In the genomic region with DNA sequence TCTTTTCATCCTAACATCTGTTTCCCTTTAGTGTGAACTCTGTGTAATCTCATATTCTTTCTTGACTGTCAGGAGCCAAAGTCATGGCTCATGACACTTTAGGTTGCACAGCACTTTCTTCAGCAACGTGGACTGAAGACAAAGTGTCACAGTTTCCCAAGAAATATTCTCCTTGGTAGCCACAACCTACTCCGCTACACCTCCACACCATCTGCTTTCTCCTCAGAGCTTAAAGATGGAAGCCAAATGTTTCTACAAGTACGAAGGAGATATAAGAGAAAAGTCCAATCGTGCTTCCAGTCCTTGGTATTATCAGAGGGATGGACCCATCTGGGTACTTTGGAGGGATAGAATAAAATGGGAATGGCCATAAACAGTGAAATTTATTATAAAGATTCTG, we compare ENCODE assay signal across 39 mouse cellular contexts. TPM values are rescaled to one million over a fixed set of nuclear protein-coding genes. Genes with fewer than 3 reads are reported as not detected.
DNase-seq lines count a peak whose midpoint lies in the region; ATAC-seq lines count a peak whose summit lies in the region.
"Had no signal": no experiment of that assay in that cellular context is flagged by ENCODE, and none has a peak within 500 bp of the region (broad histone marks: within the 10 kb centered on the region; RNA-seq: fewer than 3 reads in every experiment).

No protein-coding gene starts in this region.

- 64% methylated on average over 4 of the region's 4 CpGs for WGBS in embryonic facial prominence, embryonic 11.5 days
- WGBS in embryonic facial prominence, embryonic 10.5 days = 75% methylated on average over 4 of the region's 4 CpGs

- H3K4me1 ChIP-seq in embryonic facial prominence, embryonic 11.5 days (ENCODE audit: control insufficient read depth, insufficient read depth, low read length) = no peaks in the 10 kb centered on the region
- peaks cover 4% of the 10 kb centered on the region; the same call in 1 of the 2 replicates for H3K4me1 ChIP-seq in embryonic facial prominence, embryonic 10.5 days
- H3K4me1 ChIP-seq: hindbrain, embryonic 10.5 days; intestine, embryonic 15.5 days; liver, embryonic 12.5 days; megakaryocyte, embryonic 14.5 days; midbrain, embryonic 13.5 days; neural tube, embryonic 13.5 days had no signal

- no peak overlapping the region for H3K4me3 ChIP-seq in embryonic facial prominence, embryonic 11.5 days (ENCODE audit: low read depth, low read length)
- no peak overlapping the region for H3K4me3 ChIP-seq in embryonic facial prominence, embryonic 10.5 days
- H3K4me3 ChIP-seq: embryonic facial prominence, embryonic 12.5 days; hindbrain, embryonic 10.5 days; intestine, embryonic 15.5 days; liver, embryonic 12.5 days; megakaryocyte, embryonic 14.5 days; midbrain, embryonic 13.5 days; neural tube, embryonic 13.5 days had no signal

- intact Hi-C loops in left cerebral cortex, postnatal 4 days (cut with DNase I) = no loop called here

- ATAC-seq in embryonic facial prominence, embryonic 11.5 days (replicated peaks; ENCODE audit: insufficient number of reproducible peaks, low FRiP score, low TSS enrichment, low read depth) = no peak
- ATAC-seq: forebrain, embryonic 16.5 days; hindbrain, postnatal 0 days; intestine, embryonic 15.5 days; liver, embryonic 12.5 days; liver, postnatal 0 days; lung, postnatal 0 days; midbrain, embryonic 13.5 days; Patski had no signal

- no peaks in the 10 kb centered on the region for H3K36me3 ChIP-seq in embryonic facial prominence, embryonic 11.5 days (replicated peaks; ENCODE audit: control insufficient read depth, insufficient read depth, low read depth, low read length)
- H3K36me3 ChIP-seq in embryonic facial prominence, embryonic 10.5 days (replicated peaks) = no peaks in the 10 kb centered on the region
- H3K36me3 ChIP-seq: embryonic facial prominence, embryonic 12.5 days; hindbrain, embryonic 10.5 days; intestine, embryonic 15.5 days; liver, embryonic 12.5 days; midbrain, embryonic 13.5 days; neural tube, embryonic 13.5 days had no signal

- peak; percentile 61 for DNase-seq in embryonic facial prominence, embryonic 11.5 days (ENCODE audit: low spot score)
- no peak for DNase-seq in embryonic facial prominence, embryonic 10.5 days (ENCODE audit: low spot score)
- peak; percentile 31 to 41 for DNase-seq in left cerebral cortex, adult 18-20 months (ENCODE audit: low spot score in 2 of 2)
- no peak for DNase-seq in left cerebral cortex, postnatal 4 days
- DNase-seq in embryo, embryonic 11 days = peak; percentile 21
- peak; percentile 76 for DNase-seq in telencephalon, adult 2 months (ENCODE audit: low read depth, low spot score)
- DNase-seq in kidney, postnatal 14 days = no peak
- DNase-seq: adrenal gland, postnatal 10 days; cerebellum, adult 11 months; cerebellum, adult 9-10 months; cerebellum, postnatal 36 days; gastrocnemius, postnatal 10 days; heart, postnatal 14 days; kidney, adult 2 months; layer of hippocampus, postnatal 36 days; liver, postnatal 0 days; lung, postnatal 4 days; spleen, adult 18-20 months; thymus, adult 18-20 months; thymus, postnatal 25 days had no signal

- no peak overlapping the region for H3K9ac ChIP-seq in embryonic facial prominence, embryonic 11.5 days (replicated peaks; ENCODE audit: low read length)
- H3K9ac ChIP-seq: embryonic facial prominence, embryonic 12.5 days; intestine, embryonic 15.5 days; liver, embryonic 12.5 days; liver, postnatal 0 days; midbrain, embryonic 13.5 days; neural tube, embryonic 13.5 days had no signal

- H3K27me3 ChIP-seq in embryonic facial prominence, embryonic 11.5 days (ENCODE audit: control insufficient read depth, insufficient read depth, low read length) = no peaks in the 10 kb centered on the region
- no peaks in the 10 kb centered on the region for H3K27me3 ChIP-seq in embryonic facial prominence, embryonic 10.5 days (replicated peaks; ENCODE audit: low read depth, poor library complexity, severe bottlenecking)
- H3K27me3 ChIP-seq: embryonic facial prominence, embryonic 12.5 days; intestine, embryonic 15.5 days; liver, embryonic 12.5 days; megakaryocyte, embryonic 14.5 days; midbrain, embryonic 13.5 days; neural tube, embryonic 13.5 days had no signal

- no peak overlapping the region for H3K4me2 ChIP-seq in embryonic facial prominence, embryonic 11.5 days (ENCODE audit: low read depth, low read length)
- H3K4me2 ChIP-seq: embryonic facial prominence, embryonic 12.5 days; intestine, embryonic 15.5 days; liver, embryonic 12.5 days; midbrain, embryonic 13.5 days; neural tube, embryonic 13.5 days had no signal

- H3K9me3 ChIP-seq in embryonic facial prominence, embryonic 11.5 days (replicated peaks; ENCODE audit: control insufficient read depth, low read length) = no peaks in the 10 kb centered on the region
- H3K9me3 ChIP-seq in embryonic facial prominence, embryonic 10.5 days = no peaks in the 10 kb centered on the region
- H3K9me3 ChIP-seq: embryonic facial prominence, embryonic 12.5 days; hindbrain, embryonic 10.5 days; intestine, embryonic 15.5 days; liver, embryonic 12.5 days; megakaryocyte, embryonic 14.5 days; midbrain, embryonic 13.5 days; neural tube, embryonic 13.5 days had no signal

- H3K27ac ChIP-seq in embryonic facial prominence, embryonic 11.5 days (replicated peaks; ENCODE audit: low read depth, low read length) = no peak overlapping the region
- no peak overlapping the region for H3K27ac ChIP-seq in embryonic facial prominence, embryonic 10.5 days (replicated peaks)
- H3K27ac ChIP-seq: embryonic facial prominence, embryonic 12.5 days; hindbrain, embryonic 10.5 days; hindbrain, postnatal 0 days; intestine, embryonic 15.5 days; kidney, postnatal 0 days; liver, embryonic 12.5 days; midbrain, embryonic 13.5 days; neural tube, embryonic 13.5 days had no signal

RNA-seq across cellular contexts. Expression of a gene that starts 18.5 kb away (rescaled TPM):
- polyA plus RNA-seq in embryonic facial prominence, embryonic 11.5 days (2014; fragmentation: Nextera tagmentation; extraction: Ambion mirVana) = not detected in 2 replicates
- polyA plus RNA-seq in embryonic facial prominence, embryonic 10.5 days (2016; fragmentation: Nextera tagmentation; extraction: Ambion mirVana) = not detected in 2 replicates
- not detected for total RNA-seq in left cerebral cortex, adult 18-20 months (2021)
- total RNA-seq in left cerebral cortex, postnatal 4 days (2021) = not detected
- total RNA-seq: adrenal gland, postnatal 10 days; gastrocnemius, postnatal 10 days; heart, postnatal 14 days; hindbrain, postnatal 0 days; layer of hippocampus, postnatal 36 days; left cerebral cortex, postnatal 36 days; MEL had no signal
- polyA plus RNA-seq: embryonic facial prominence, embryonic 12.5 days; forebrain, embryonic 11.5 days; heart, embryonic 14.5 days; hindbrain, embryonic 10.5 days; intestine, embryonic 15.5 days; kidney, adult 2 months; kidney, postnatal 0 days; large intestine, adult 2 months; limb, embryonic 14.5 days; liver, embryonic 12.5 days; liver, postnatal 0 days; lung, postnatal 0 days; midbrain, embryonic 13.5 days; Patski; stomach, embryonic 16.5 days had no signal

Comparison
In these comparisons a context has a peak if more than half of its experiments do, and no peak if none do; other contexts are left out.
1. DNase-seq: peak in embryonic facial prominence, embryonic 11.5 days (single experiment), left cerebral cortex, adult 18-20 months (2 of 2), embryo, embryonic 11 days (single experiment) and telencephalon, adult 2 months (single experiment); none in embryonic facial prominence, embryonic 10.5 days (single experiment), left cerebral cortex, postnatal 4 days (single experiment) and kidney, postnatal 14 days (single experiment).